Mouse (Mus musculus) embryonic stem cell, embryonic (primary cell): ENCODE measurements around the gene Tctn1.

ENCODE experiments used
- CTCF ChIA-PET, 4 experiments: fragments of 300-600 bp in 2 of 4; fragments of 350-600 bp in 2 of 4; sonication (Branson Sonifier 250); formaldehyde crosslinking; loops; one replicate each; lab custom pipeline; 2022; ENCODE audit warnings: inconsistent platforms in 2 of 4; lab: Charles Lee
- POLR2A ChIA-PET, 4 experiments: fragments of 300-600 bp in 2 of 4; fragments of 350-600 bp in 2 of 4; sonication (Branson Sonifier 250); formaldehyde crosslinking; loops; one replicate each; lab custom pipeline; 2022; ENCODE audit warnings: antibody characterized with exemption in 4 of 4, inconsistent platforms in 1 of 4; lab: Charles Lee

Gene Tctn1

DNA sequence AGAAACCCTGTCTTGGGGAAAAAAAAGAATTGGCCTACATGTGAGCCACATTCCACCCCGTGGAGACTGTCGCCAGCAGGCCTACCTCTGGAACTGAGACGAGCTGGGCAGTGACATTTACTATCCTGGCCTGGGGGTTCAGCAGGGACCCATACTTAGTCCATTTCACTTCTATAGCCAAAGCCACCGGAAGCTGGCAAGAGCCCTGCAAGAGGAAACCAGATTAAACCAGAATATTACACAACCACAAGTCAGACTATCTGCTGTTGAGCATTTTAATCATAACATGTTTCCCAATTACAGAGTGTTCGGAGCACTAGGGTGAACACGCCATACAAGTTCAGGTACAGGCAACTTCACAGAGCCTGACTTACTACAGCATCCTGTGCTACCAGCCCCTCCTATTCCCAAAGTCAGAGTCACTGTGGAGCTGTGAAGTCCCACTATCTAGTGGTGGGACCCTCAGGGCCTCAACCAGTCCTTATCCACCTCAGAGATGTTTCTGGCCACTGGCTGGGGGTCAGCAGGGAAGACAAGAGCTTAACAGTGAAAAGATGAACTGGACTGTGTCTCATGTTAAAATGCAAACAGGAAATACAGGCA is 21.6 kb downstream of the Tctn1 start:
- POLR2A ChIA-PET = interaction anchor here in 1 of 4 experiments (1.0 to 2.2 kb wide), 2 partner anchors 18 to 72 kb away, joined by 3 to 6 read pairs; no protein-coding TSS in a partner anchor
- CTCF ChIA-PET = interaction anchor here in 1 of 4 experiments (0.7 kb wide), 1 partner anchor 57 kb away, joined by 3 read pairs; no protein-coding TSS in a partner anchor

DNA sequence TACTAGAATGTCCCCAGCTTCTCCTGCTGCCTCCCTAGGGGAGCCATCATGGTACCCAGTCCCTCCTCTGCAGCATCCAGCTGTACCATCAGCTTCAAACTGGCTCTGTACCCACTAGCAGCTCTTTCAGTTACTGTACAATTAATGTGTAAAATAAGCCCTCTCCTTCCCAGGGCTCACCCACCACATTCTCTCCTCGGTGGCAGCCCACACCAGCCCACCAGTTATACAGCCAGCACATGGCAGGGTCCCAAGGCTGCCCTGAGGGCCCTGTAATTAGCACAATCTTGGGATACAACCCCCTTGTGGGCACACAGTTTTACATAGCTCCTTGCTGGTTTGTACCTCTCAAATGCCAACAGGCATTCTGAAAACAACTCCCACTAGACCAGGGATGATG is 23.3 kb downstream of the Tctn1 start:
- POLR2A ChIA-PET = interaction anchor here (0.6 to 2.2 kb wide), 22 partner anchors 9 to 142 kb away, joined by 3 to 9 read pairs (median 3); partner anchors contain the start of gene Tctn1 (in 1 of the 4)

DNA sequence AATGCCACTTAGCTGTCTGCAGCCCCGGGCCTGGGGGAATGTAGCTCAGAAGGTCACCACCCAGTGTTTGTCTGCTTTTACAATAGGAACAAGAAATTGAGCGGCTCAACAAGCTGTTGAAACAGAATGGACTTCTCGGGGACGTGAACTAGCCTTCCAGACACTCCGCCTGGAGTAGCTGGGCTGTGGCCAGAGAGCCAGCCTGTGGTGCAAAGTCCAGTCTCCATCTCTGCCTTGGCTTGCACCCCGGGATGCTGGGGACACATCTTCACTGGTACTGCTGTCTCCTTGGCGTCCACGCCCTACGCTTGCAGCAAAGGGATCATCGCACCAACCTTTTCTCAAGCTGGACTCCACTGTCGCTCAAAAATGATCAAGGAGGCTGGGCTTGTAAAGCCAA is 23.7 kb downstream of the Tctn1 start:
- ChIA-PET POLR2A (interaction anchor here (0.6 to 2.2 kb wide), 20 partner anchors 9 to 142 kb away, joined by 3 to 9 read pairs (median 3); partner anchors contain the start of gene Tctn1 (in 1 of the 4)), CTCF (interaction anchor here in 3 of 4 experiments (0.5 to 1.3 kb wide), 5 partner anchors 48 to 1124 kb away, joined by 3 to 5 read pairs (median 4); no protein-coding TSS in a partner anchor)

More for the DNA sequence above, 23.3 kb downstream of the Tctn1 start:
- CTCF ChIA-PET = interaction anchor here in 3 of 4 experiments (0.6 to 1.3 kb wide), 4 partner anchors 23 to 112 kb away, joined by 3 to 5 read pairs (median 4); partner anchors contain the start of gene Tctn1 (in 1 of the 3)

DNA sequence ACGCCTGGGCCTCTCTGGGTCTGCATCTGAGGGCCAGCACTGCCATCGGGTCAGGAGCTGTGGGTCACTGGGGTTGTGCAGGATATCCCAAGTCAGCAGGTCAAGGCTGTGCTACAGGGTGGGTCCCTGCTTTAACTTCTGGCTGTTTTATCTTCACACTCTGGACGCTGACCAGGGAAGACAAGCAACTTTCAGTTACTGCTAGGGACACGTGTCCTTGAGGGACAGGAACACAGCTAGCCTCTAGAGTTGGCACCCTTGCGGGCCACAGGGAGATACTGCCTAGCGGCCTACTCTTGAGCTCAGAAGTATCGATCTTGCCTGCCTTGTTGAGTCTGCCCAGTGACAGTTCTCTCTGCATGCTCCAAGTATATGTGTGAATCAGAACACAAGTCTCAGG is 24.6 kb downstream of the Tctn1 start:
- CTCF ChIA-PET = interaction anchor here in 3 of 4 experiments (0.6 to 1.3 kb wide), 5 partner anchors 12 to 140 kb away, joined by 3 to 7 read pairs (median 3); partner anchors contain the start of gene Tctn1 (in 1 of the 3)
- POLR2A ChIA-PET = interaction anchor here (0.5 to 2.2 kb wide), 12 partner anchors 10 to 273 kb away, joined by 3 to 9 read pairs (median 4); partner anchors contain the start of gene Tctn1 (in 2 of the 4)

DNA sequence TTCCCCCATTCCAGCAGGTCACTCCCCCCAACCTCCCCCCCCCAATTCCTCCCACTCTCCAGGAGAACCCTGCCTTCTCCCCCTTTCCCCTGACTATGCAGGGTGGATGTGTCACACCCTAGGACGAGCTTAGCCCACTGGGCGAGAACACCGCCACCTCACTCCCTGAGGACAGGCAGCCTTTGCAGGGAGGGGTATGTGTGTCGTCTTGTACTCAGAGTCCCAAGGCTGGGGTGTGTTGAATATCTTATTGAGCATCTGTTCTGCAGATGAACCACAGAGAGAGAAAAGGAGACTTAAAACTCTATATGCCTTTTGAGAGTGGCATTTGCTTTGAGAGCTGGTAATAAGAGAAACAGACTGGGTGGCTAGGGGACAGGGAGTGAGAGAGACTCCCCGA is 27.1 kb downstream of the Tctn1 start:
- POLR2A ChIA-PET = interaction anchor here in 2 of 4 experiments (1.1 to 1.5 kb wide), 3 partner anchors 19 to 46 kb away, joined by 4 to 7 read pairs (median 5); partner anchors contain the start of gene Tctn1 (in 1 of the 2)
- CTCF ChIA-PET = interaction anchor here in 1 of 4 experiments (0.9 kb wide), 1 partner anchor 27 kb away, joined by 3 read pairs; the partner anchor contains the start of gene Tctn1

DNA sequence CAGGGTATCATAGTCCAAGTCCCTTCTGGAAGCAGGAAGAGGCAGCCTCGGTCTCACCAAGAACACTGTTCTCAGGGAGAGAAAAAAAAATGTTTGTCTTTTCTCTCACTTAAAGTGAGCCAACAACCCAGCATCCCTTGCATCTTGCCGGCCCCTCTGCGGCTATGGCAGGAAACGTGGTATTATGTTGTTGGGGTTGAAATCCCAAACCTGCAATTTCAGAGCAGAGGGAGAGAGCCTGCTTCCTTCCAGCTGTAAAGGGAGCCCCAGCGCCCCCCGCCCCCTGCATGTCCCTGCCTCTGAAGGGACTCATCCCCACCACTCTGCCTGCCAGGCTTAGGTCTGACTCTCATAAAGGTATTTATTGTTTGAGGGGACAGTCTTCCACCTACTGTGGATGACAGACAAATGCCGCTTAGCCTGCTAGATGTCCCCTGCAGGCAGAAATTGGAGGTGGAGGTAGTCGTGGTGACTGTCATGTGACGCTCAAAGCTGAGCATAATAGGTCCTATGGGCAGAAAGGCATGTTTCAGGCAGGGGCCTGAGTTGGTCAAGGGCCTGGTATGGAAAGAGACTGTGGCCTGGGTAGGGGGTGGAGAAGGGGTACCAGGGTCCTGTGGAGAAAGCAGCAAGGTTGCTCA is 28.9 kb downstream of the Tctn1 start:
- ChIA-PET POLR2A (interaction anchor here in 1 of 4 experiments (1.2 kb wide), 1 partner anchor 57 kb away, joined by 3 read pairs; no protein-coding TSS in a partner anchor), CTCF (interaction anchor here in 1 of 4 experiments (1.0 kb wide), 1 partner anchor 29 kb away, joined by 4 read pairs; the partner anchor contains the start of gene Tctn1)

DNA sequence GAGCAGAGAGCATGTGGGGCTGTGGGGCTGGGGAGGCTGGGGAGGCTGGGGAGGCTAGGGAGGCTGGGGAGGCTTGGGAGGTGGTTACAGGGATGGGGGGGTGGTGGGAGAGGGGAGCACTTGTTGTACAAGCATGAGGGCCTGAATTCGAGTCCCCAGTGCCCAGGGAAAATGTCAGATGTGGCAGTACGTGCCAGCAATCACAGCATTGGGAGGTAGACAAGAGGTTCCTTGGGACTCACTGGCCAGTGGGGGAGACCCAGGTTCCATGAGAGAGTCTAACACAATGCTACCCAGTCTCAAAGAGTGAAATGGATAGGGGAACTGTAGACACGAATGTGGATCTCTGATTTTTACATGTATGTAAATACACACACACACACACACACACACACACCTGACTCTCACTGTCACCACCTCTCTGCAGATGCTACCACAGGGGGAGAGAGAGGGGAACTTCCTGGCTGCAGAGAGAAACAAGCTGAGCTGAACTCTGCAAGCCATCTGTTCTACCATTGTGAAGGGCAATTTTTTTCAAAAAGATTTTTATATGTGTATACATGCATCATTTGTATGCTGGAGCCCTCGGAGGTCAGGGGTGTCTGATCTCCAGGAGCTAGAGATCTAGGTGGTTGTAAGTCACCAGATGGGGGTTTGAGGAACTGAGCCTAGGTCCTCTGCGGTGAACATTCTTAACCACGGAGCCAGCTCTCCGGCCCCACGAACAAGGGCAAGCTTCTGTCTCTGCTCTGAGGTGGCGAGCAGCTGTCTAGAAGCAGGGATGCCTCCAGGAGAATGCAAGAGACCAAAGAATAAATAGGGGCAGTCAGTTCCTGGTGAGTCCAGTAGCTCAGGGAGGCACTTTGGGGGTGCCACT is 29.7 kb downstream of the Tctn1 start:
- POLR2A ChIA-PET = interaction anchor here in 3 of 4 experiments (0.9 to 1.5 kb wide), 3 partner anchors 12 to 86 kb away, joined by 3 to 4 read pairs (median 4); no protein-coding TSS in a partner anchor

DNA sequence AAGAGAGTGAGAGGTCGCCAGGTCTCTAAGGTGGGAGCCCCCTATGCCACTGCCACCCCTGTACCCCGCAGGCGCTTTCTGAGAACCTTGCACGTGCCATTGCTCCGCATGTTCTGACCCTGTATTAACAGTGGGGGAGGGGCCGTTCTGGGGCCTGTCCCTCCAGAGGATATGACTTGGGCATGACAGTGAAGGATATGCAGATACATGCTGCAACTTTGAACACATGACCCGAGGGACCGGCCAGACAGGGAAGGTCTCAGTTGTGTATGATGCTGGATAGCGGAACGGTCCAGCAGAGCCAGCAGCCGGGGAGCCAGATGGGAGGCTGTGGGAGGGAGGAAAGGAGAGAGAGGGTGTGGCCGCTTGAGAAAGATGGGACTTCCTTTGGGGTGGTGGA is 30.6 kb downstream of the Tctn1 start:
- ChIA-PET CTCF (no interaction called here), POLR2A (interaction anchor here in 2 of 4 experiments (0.9 to 1.5 kb wide), 2 partner anchors 12 to 85 kb away, joined by 4 read pairs; no protein-coding TSS in a partner anchor)

More for the DNA sequence above, 29.7 kb downstream of the Tctn1 start:
- CTCF ChIA-PET = interaction anchor here in 2 of 4 experiments (0.6 to 1.0 kb wide), 2 partner anchors 30 to 847 kb away, joined by 3 to 4 read pairs; partner anchors contain the start of gene Tctn1 (in 1 of the 2)

DNA sequence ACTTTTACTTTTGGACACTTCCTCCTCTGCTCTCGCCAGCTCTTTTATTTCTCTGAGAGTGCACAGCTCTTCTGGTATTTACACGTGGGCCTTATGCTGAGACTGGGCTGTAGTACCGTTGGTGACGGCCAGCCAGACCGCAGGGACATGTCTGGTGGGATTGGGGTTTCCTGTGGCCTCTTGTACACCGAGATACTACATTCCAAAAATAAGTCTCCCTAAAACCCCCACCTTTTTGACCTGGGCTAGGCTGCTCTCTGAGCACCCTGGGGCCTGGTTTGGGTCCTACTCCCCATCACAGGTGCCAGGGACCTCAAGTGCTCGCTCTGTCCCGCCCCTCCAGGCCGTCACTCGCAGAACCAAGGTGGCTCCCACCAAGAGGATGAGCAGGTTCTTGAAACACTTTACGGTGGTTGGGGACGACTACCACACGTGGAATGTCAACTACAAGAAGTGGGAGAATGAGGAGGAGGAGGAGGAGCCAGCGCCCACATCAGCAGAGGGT is 31.1 kb downstream of the Tctn1 start:
- CTCF ChIA-PET = no interaction called here

DNA sequence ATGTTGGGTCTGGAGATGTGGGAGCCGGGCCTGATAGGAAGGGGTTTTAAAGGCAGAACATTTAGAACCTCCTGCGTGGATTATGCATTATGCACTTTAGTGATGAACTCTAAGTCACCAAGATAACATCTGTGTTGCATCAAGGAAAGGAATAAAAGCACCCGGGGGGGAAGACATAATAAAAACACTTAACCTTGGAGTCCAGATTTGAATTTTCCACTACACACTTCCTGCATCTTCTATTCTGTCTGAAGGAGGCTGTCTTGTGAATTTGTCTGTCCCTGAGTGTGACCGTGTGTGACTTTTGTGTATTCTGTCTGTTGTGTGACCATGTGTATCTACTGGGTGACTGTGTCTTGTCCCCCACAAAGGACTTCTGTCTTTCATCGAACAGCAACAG is 32.3 kb downstream of the Tctn1 start:
- POLR2A ChIA-PET = interaction anchor here (0.5 to 1.5 kb wide), 5 partner anchors 8 to 152 kb away, joined by 3 to 4 read pairs (median 3); no protein-coding TSS in a partner anchor
- CTCF ChIA-PET = interaction anchor here in 1 of 4 experiments (0.5 kb wide), 1 partner anchor 19 kb away, joined by 3 read pairs; no protein-coding TSS in a partner anchor

More for the DNA sequence above, 31.1 kb downstream of the Tctn1 start:
- POLR2A ChIA-PET = interaction anchor here in 2 of 4 experiments (1.2 to 1.5 kb wide), 2 partner anchors 42 to 153 kb away, joined by 3 read pairs; no protein-coding TSS in a partner anchor

DNA sequence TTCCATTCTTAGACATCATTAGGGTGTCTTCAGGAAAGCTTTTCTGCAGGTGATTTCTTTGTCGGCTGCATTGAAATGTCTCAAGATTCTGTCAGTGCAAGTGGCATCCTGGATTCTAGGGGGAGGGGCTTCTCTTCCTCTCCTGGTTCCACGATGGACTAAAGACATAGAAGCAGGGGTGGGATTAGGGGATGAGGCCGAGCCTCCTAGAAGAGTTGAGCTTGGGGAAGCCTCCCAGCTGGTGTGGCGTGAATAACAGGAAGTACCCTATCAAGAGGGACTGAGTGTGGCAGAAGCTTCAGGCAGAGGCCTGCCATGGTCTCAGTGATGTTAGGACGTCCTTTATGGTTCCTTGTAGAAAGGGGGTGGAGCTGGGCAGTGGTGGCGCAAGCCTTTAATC is 32.8 kb downstream of the Tctn1 start:
- ChIA-PET POLR2A (interaction anchor here (0.5 to 1.5 kb wide), 5 partner anchors 9 to 40 kb away, joined by 3 to 4 read pairs (median 3); no protein-coding TSS in a partner anchor), CTCF (interaction anchor here in 1 of 4 experiments (0.5 kb wide), 2 partner anchors 18 to 355 kb away, joined by 3 to 5 read pairs; no protein-coding TSS in a partner anchor)

DNA sequence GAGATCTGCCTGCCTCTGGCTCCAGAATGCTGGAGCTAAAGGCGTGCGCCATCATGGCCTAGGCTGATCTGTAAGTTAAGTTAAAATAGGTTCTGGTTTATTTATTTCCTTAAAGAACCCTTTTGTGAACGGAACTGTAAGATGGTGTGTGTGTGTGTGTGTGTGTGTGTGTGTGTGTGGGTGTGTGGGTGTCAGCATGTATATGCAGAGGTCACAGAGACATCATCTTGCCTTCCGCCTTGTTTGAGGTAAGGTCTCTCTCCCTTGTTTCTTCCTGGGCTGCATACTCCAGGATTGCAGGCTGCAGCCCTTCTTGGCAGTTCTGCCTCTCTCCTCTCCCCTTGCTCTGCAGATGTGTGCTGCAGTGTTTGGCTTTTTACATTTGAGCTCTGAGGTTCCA is 33.4 kb downstream of the Tctn1 start:
- POLR2A ChIA-PET = interaction anchor here in 2 of 4 experiments (0.6 to 1.3 kb wide), 3 partner anchors 21 to 44 kb away, joined by 3 to 4 read pairs (median 3); no protein-coding TSS in a partner anchor
- CTCF ChIA-PET = no interaction called here

DNA sequence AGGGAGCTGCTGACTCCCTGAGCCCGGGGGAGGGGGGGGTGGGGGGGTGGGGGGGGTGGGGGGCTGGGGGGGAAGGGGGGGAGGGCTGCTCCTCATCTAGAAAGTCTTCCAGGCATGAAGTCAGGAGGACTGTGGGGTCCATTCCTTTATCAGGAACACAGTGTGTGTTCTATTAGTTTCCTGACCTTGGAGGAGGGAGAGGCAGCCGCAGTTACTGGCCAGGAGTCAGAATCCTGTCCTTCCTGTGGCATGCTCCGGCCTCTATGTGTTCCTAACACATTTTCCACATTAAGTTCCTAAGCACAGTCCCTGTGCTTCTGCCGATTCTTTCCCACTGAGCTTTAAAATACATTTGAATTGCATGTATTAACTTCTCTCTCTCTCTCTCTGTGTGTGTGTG is 35.5 kb downstream of the Tctn1 start:
- POLR2A ChIA-PET = interaction anchor here in 3 of 4 experiments (0.9 to 1.8 kb wide), 14 partner anchors 9 to 168 kb away, joined by 3 to 8 read pairs (median 4); partner anchors contain the start of gene Tctn1 (in 1 of the 3)
- CTCF ChIA-PET = interaction anchor here in 1 of 4 experiments (0.5 kb wide), 1 partner anchor 86 kb away, joined by 3 read pairs; no protein-coding TSS in a partner anchor

DNA sequence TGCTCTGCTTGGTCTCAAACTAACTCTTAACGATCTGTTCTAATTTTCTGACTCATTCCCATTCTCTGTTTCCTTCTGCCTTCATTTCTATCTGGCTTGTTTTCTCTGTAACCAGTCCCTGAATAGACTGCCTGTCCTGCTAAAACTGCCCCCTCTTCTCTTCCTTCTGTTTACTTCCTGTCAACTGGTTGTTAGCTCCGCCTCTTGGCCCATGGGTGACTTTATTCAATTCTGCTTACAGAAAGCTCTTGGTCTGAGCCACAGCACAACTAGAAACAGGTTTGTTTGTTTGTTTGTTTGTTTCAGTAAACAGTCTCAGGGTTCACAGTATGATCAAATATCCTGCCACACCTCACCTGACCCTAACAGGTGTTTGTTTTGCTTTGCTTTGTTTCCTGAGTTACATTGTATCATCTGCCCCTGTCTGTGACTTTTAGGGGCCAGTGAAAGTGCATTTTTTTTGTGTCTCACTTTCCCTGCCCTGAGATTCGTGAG is 35.9 kb downstream of the Tctn1 start:
- CTCF ChIA-PET = interaction anchor here in 2 of 4 experiments (0.5 to 0.8 kb wide), 2 partner anchors 82 to 86 kb away, joined by 3 to 4 read pairs; no protein-coding TSS in a partner anchor
- POLR2A ChIA-PET = interaction anchor here in 3 of 4 experiments (0.7 to 1.8 kb wide), 15 partner anchors 9 to 168 kb away, joined by 3 to 8 read pairs (median 3); partner anchors contain the start of gene Tctn1 (in 1 of the 3)

DNA sequence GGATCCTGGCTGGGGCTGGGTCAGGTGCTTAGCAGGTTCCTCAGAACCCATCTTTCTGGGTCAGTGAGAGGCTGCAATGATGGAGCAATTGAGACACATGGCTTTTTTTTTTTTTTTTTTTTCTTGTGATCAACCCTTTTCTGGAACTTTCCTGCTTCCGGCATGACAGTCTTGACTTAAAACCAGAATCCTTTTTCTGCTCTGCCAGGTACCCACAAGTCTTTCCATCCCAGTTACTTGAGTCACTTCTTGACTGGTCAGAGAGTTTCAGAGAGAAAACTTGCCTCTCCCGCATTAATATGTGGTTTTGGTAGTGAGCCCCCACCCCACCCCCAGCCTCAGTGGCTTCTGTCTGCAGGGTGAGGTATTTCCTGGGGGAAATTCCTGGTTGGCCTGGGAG is 40.0 kb downstream of the Tctn1 start:
- ChIA-PET CTCF (no interaction called here), POLR2A (interaction anchor here in 1 of 4 experiments (0.6 kb wide), 1 partner anchor 19 kb away, joined by 3 read pairs; no protein-coding TSS in a partner anchor)

DNA sequence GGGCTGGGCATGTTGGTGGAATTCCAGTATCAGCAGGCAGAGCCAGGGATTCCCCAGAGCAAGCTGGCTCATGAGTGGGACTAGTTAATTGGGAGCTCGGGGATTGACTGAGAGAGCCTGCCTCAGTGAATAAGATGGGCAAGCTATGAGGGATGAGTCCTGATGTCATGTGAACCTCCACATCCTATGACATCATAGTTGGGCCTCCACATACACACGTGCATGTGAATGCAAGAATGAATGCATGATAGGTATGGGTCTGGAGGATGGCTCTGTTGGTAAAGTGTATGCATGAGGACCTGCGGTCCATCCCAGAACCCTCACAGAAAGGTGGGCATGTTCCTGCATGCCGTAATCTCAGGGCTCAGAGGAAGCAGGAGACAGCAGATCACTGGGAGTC is 43.2 kb downstream of the Tctn1 start:
- ChIA-PET POLR2A (interaction anchor here in 2 of 4 experiments (0.8 to 3.7 kb wide), 8 partner anchors 9 to 63 kb away, joined by 3 to 19 read pairs (median 4); partner anchors contain the start of genes Ppp1cc (in 1 of the 2) and Tctn1 (in 1 of the 2)), CTCF (interaction anchor here in 2 of 4 experiments (0.7 to 1.4 kb wide), 5 partner anchors 11 to 357 kb away, joined by 3 read pairs; no protein-coding TSS in a partner anchor)
